ENCODE assay signal across 13 mouse cellular contexts in the genomic region with DNA sequence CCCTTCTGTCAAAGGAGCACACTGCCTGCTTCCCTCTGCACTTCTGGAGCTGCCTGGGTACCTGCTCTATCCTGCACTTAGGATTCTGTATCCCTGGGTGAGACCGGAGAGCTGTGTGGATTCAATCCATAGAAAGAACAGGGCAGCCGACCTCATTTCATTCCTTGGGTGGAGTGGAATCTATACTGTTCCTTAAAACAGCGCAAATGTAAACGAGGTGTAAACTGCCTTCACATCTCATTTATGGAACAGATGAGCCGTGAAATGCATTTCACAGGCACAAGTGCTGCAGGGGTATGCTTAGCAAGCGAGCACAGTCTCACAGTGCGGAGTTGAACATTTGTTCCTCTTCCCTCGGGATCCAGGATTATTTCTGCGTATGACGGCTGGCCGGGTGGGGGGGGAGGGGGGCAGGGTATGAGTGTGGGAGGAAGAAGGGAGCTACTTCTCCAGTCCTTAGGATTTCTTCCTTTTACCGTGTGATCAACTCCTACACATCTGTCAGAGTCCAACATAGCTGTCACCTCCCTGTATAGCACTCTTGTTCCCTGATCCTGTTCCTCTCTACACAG.
A peak's percentile ranks its signal among the peaks of the same experiment; 100 is the strongest.
DNase-seq lines count a peak whose midpoint lies in the region; ATAC-seq and TF ChIP-seq lines count a peak whose summit lies in the region.
"Had no signal": no experiment of that assay in that cellular context is flagged by ENCODE, and none has a peak within 500 bp of the region (broad histone marks: within the 10 kb centered on the region; RNA-seq: fewer than 3 reads in every experiment).

No protein-coding gene starts in this region.

- H3K9ac ChIP-seq in limb, embryonic 15.5 days: no peak overlapping the region
- no peak overlapping the region for H3K9ac ChIP-seq in intestine, embryonic 15.5 days
- H3K9ac ChIP-seq: liver, embryonic 15.5 days had no signal

- peak; percentile 39 for DNase-seq in layer of hippocampus, adult 11-12 months (ENCODE audit: low spot score)
- DNase-seq in layer of hippocampus, postnatal 36 days: no peak
- DNase-seq in frontal cortex, postnatal 10 days (ENCODE audit: low spot score in 2 of 2): peak; percentile 30 to 65
- peak; percentile 31 for DNase-seq in right cerebral cortex, postnatal 14 days
- DNase-seq in thymus, adult 2 months: no peak
- no peak for DNase-seq in gastrocnemius, postnatal 14 days
- DNase-seq: cerebellum, adult 8-10 months; gastrocnemius, postnatal 10 days had no signal

- TF ChIP-seq POLR2A in thymus, adult 2 months (IDR thresholded peaks at IDR 0.05; ENCODE audit: control insufficient read depth, extremely low read depth, insufficient read depth, low read length, poor library complexity): no peak

- TF ChIP-seq CTCF in thymus, adult 2 months (IDR thresholded peaks at IDR 0.05; ENCODE audit: borderline replicate concordance, control insufficient read depth, extremely low read depth, insufficient read depth, low read length, poor library complexity): no peak

- no peaks in the 10 kb centered on the region for H3K9me3 ChIP-seq in limb, embryonic 15.5 days
- H3K9me3 ChIP-seq in intestine, embryonic 15.5 days: no peaks in the 10 kb centered on the region
- H3K9me3 ChIP-seq: liver, embryonic 15.5 days had no signal

- H3K4me2 ChIP-seq in limb, embryonic 15.5 days: no peak overlapping the region
- no peak overlapping the region for H3K4me2 ChIP-seq in intestine, embryonic 15.5 days (replicated peaks)
- H3K4me2 ChIP-seq: liver, embryonic 15.5 days had no signal

- H3K36me3 ChIP-seq in limb, embryonic 15.5 days: no peaks in the 10 kb centered on the region
- no peaks in the 10 kb centered on the region for H3K36me3 ChIP-seq in thymus, adult 2 months (ENCODE audit: control insufficient read depth, insufficient read depth, low read length)
- no peaks in the 10 kb centered on the region for H3K36me3 ChIP-seq in intestine, embryonic 15.5 days
- H3K36me3 ChIP-seq: liver, embryonic 15.5 days had no signal

- no peaks in the 10 kb centered on the region for H3K27me3 ChIP-seq in limb, embryonic 15.5 days
- no peaks in the 10 kb centered on the region for H3K27me3 ChIP-seq in thymus, adult 2 months (ENCODE audit: control insufficient read depth, insufficient read depth, low read length)
- no peaks in the 10 kb centered on the region for H3K27me3 ChIP-seq in intestine, embryonic 15.5 days (replicated peaks)
- H3K27me3 ChIP-seq: liver, embryonic 15.5 days had no signal

- WGBS in limb, embryonic 15.5 days: 36% methylated on average over 12 of the region's 12 CpGs
- 89% methylated on average over 12 of the region's 12 CpGs for WGBS in thymus, adult 2 months
- WGBS in intestine, embryonic 15.5 days: 71% methylated on average over 12 of the region's 12 CpGs

- no peaks in the 10 kb centered on the region for H3K4me1 ChIP-seq in limb, embryonic 15.5 days
- H3K4me1 ChIP-seq in thymus, adult 2 months (replicated peaks; ENCODE audit: control insufficient read depth, insufficient read depth, low read length): no peaks in the 10 kb centered on the region
- no peaks in the 10 kb centered on the region for H3K4me1 ChIP-seq in intestine, embryonic 15.5 days (replicated peaks)
- H3K4me1 ChIP-seq: liver, embryonic 15.5 days had no signal

- intact Hi-C loops in gastrocnemius, postnatal 14 days (cut with DNase I; ENCODE audit: low total_unique reads): no loop called here

- 0 out of 2 replicates have a peak, but pooled peaks have one; percentile 48 for ATAC-seq in limb, embryonic 15.5 days (ENCODE audit: insufficient number of reproducible peaks, low FRiP score, low TSS enrichment, low read depth)
- no peak for ATAC-seq in intestine, embryonic 15.5 days
- ATAC-seq: intestine, postnatal 0 days had no signal

- H3K4me3 ChIP-seq in limb, embryonic 15.5 days: no peak overlapping the region
- no peak overlapping the region for H3K4me3 ChIP-seq in thymus, adult 2 months (ENCODE audit: control insufficient read depth, insufficient read depth, low read length)
- H3K4me3 ChIP-seq in intestine, embryonic 15.5 days (replicated peaks): no peak overlapping the region
- H3K4me3 ChIP-seq: liver, embryonic 15.5 days had no signal

- no peak overlapping the region for H3K27ac ChIP-seq in limb, embryonic 15.5 days
- H3K27ac ChIP-seq in thymus, adult 2 months (ENCODE audit: control insufficient read depth, insufficient read depth, low read length): no peak overlapping the region
- no peak overlapping the region for H3K27ac ChIP-seq in intestine, embryonic 15.5 days
- H3K27ac ChIP-seq: liver, embryonic 15.5 days; stomach, postnatal 0 days had no signal

Comparison
In these comparisons a context has a peak if more than half of its experiments do, and no peak if none do; other contexts are left out.
1. DNase-seq: peak in layer of hippocampus, adult 11-12 months (single experiment), frontal cortex, postnatal 10 days (2 of 2) and right cerebral cortex, postnatal 14 days (single experiment); none in layer of hippocampus, postnatal 36 days (0 of 2), thymus, adult 2 months (single experiment) and gastrocnemius, postnatal 14 days (single experiment).